Mouse (Mus musculus) right cerebral cortex, postnatal 10 days (tissue): ENCODE measurements around the gene Hsd17b14.

ENCODE experiments used
- DNase-seq, 2 experiments: peaks; one replicate each; pipeline ENCODE4 v3.0.0; 2021; ENCODE audit warnings: low spot score in 2 of 2

Hsd17b14 gene

DNA sequence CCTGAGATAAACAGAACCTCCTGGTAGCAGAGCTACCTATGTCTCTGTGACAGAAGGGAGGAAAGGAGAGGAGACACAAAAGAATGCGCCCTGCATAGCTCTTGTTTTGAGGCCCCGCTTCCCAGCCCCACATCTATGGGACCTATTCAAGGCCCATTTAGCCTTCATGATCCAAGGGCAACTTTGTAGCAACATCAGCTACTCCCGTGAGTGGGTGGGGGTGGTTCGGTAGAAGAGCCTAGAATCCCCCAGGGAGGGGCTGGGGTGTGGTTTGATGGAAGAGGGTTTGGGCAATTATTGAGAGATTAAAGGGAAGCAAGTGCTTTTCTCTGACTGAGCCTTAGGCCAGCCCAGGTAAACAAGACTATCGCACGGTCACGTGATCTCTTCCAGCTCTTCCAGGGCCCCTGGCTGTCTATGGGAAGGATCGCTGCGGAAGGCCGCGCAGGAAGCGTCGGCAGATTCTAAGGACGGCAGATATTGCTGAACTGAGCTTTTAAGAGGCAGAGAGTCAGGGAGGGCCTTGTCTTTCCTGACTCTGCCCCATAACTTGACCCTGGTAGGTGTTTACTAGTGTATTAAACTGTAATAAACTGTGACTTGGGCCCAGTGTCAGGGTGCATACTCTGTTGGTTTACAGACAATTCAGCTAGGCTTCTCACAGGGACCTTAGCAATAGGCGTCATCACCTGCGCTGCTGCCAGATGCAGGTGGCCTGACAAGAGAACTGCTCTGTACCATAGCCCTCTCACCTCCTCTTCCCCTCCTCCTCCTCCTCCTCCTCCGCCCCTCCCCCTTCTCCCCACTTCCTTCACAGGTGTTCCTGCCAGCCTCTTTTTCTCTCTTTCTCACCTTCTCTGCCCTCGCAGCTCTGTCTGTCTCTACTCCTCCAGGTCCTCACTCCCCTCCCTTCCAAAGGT, 44.5 kb downstream of the Hsd17b14 start:
- no peak for DNase-seq

DNA sequence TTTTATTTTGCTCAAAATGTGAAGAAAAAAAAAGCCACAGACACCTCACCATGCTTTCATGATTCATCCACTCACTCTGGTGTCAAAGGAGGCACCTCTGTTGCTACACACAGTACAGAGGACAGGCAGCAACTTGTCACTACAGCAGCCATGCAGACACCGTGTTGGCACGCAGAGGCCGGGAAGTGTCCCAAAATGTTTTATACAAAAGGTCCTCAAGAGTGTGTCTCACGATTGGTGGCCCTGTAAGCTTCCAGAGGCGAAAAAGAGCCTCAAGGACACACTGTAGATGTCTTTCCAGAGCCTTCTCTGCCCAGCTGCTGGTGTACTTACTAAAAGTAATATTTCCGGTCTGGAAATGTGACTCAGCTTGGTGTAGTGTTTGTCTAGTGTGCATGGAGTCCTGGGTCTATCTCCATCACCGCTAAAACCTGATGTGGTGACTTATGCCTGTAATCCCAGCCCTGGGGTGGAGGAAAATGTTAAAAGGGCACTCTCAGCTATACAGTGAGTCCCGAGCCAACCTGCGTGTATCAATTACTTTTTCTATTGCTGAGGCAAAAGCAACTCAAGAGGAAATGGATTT, 51.1 kb downstream of the Hsd17b14 start:
- no peak for DNase-seq

DNA sequence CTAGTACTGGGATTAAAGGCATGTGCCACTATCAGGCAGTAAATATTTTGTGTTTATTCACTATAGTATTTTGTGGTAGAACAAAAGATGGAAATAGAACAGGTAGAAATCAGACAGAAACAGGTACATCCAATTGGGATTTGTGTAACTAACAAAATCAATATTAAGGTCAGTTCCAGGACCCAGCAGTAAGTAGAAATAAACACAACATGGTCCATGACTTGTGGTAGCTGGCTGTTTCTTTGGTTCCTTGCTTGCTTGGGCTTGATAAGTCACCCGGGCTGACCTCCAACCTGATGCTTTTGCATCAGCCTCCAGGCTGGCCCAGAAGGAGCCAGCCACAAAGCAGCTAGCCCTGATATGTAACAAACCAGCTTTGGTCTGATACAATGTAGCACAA, 54.8 kb downstream of the Hsd17b14 start:
- no peak for DNase-seq

DNA sequence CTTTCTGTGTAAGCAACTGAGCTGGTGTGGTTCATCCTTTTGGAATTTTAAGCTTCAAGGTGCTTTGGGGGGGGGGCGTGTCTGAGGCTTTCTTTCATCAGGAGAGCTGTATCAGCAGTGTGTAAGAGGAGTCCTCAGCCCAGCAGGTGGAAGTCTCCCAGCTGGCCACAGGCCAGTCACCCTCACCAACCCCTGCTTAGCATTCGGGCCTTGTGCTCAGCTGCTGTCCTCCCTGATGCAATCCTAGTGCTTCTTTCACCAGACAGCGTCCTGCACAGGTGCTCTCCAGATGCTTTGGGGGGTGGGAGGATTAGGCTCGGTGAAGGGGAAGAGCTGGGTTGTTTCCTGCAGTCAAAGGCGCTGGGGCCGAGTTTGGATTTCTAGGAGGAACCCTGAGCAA, 61.6 kb downstream of the Hsd17b14 start:
- no peak for DNase-seq

DNA sequence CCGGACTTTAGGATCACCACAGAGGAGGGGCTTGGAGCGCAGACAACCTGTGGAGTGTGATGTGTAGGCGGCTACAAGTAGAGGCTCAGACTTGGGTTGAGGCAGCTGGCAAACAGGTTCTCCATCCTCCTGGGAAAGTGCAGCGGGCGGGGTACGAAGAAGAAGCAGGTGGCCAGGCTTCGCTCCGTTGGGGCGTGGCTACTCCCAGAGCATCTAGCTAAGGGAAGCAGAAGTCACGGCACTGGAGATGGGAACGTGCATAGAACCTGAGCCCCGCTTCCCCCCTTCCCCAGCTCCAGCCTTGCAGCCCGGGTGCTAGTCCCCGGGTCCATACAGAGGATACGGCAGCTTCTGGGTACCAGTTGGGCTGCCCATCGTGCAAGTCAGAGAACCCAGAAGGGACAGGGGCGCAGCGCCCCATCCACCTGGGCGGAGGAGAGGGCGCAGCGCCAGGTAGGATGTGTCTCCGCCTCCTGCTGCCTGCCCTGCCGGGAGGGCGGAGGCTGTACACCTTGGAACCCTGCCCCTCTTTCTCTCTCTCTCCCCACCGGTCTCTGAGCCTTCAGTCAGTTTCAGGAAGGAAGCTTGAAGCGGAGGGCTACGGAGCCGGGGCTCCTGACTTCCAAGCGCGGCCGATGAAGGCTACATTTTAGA, 62.5 kb downstream of the Hsd17b14 start, which contains the start of gene Fut1:
Gene Fut1, plus strand, starts transcription at position 248 of the 654 bp plus-strand sequence.
- DNase-seq = no peak
